Mouse (Mus musculus): ENCODE results near the gene Sbno1. TPM values are rescaled to one million over a fixed set of nuclear protein-coding genes. Genes with fewer than 3 reads are reported as not detected.

Gene Sbno1
- polyA plus RNA-seq, 1 experiment from 2014 or later = 102 TPM

GRCm38 (mm10) chr5:124446301-124446881, 20.6 kb upstream of the Sbno1 start:
- Histone ChIP-seq H3K4me1 (ENCODE audit: control insufficient read depth, insufficient read depth, low read length) (peaks cover 14% of the 10 kb centered on the region), H3K27me3 (ENCODE audit: control insufficient read depth, insufficient read depth, low read length) (no peaks in the 10 kb centered on the region), H3K4me2 (replicated peaks; ENCODE audit: low read depth, low read length) (peak overlapping the region; percentile 68), H3K9ac (ENCODE audit: low read depth, low read length) (peak overlapping the region; percentile 98), H3K9me3 (ENCODE audit: control insufficient read depth, low read length) (no peaks in the 10 kb centered on the region), H3K27ac (ENCODE audit: low read depth, low read length) (peak overlapping the region; percentile 91), H3K4me3 (ENCODE audit: low read length) (peak overlapping the region; percentile 89), H3K36me3 (ENCODE audit: control insufficient read depth, insufficient read depth, low read length) (peaks cover 43% of the 10 kb centered on the region)
- peak; percentile 74 for ATAC-seq (ENCODE audit: low FRiP score, low TSS enrichment)
- 2% methylated on average over 15 of the region's 15 CpGs for WGBS

GRCm38 (mm10) chr5:124445621-124446293, 20.0 kb upstream of the Sbno1 start:
- H3K4me3 ChIP-seq (ENCODE audit: low read length) = peak overlapping the region; percentile 89
- WGBS = under 1% methylated on average over 32 of the region's 77 CpGs
- peak; percentile 66 for ATAC-seq (ENCODE audit: low FRiP score, low TSS enrichment)
- H3K36me3 ChIP-seq (ENCODE audit: control insufficient read depth, insufficient read depth, low read length) = peaks cover 37% of the 10 kb centered on the region
- H3K4me2 ChIP-seq (replicated peaks; ENCODE audit: low read depth, low read length) = peak overlapping the region; percentile 68
- H3K9ac ChIP-seq (ENCODE audit: low read depth, low read length) = peak overlapping the region; percentile 98
- peaks cover 16% of the 10 kb centered on the region for H3K4me1 ChIP-seq (ENCODE audit: control insufficient read depth, insufficient read depth, low read length)
- no peaks in the 10 kb centered on the region for H3K9me3 ChIP-seq (ENCODE audit: control insufficient read depth, low read length)
- H3K27ac ChIP-seq (ENCODE audit: low read depth, low read length) = peak overlapping the region; percentile 91
- no peaks in the 10 kb centered on the region for H3K27me3 ChIP-seq (ENCODE audit: control insufficient read depth, insufficient read depth, low read length)

GRCm38 (mm10) chr5:124444661-124445561, 19.1 kb upstream of the Sbno1 start:
- Histone ChIP-seq H3K27me3 (ENCODE audit: control insufficient read depth, insufficient read depth, low read length) (no peaks in the 10 kb centered on the region), H3K4me3 (ENCODE audit: low read length) (peak overlapping the region; percentile 89), H3K27ac (ENCODE audit: low read depth, low read length) (peak overlapping the region; percentile 74; the same call in 1 of the 2 replicates), H3K36me3 (ENCODE audit: control insufficient read depth, insufficient read depth, low read length) (peaks cover 29% of the 10 kb centered on the region), H3K4me2 (replicated peaks; ENCODE audit: low read depth, low read length) (peak overlapping the region; percentile 68), H3K4me1 (ENCODE audit: control insufficient read depth, insufficient read depth, low read length) (peaks cover 19% of the 10 kb centered on the region), H3K9ac (ENCODE audit: low read depth, low read length) (peak overlapping the region; percentile 98), H3K9me3 (ENCODE audit: control insufficient read depth, low read length) (no peaks in the 10 kb centered on the region)
- ATAC-seq (ENCODE audit: low FRiP score, low TSS enrichment) = peak; percentile 83
- WGBS = 6% methylated on average over 48 of the region's 66 CpGs

GRCm38 (mm10) chr5:124444208-124444607, 18.4 kb upstream of the Sbno1 start:
- H3K4me1 ChIP-seq (ENCODE audit: control insufficient read depth, insufficient read depth, low read length) = peaks cover 20% of the 10 kb centered on the region
- H3K4me3 ChIP-seq (ENCODE audit: low read length) = no peak overlapping the region; the same call in 1 of the 2 replicates
- whole genome bisulfite sequencing = 71% methylated on average over 3 of the region's 3 CpGs
- no peak for ATAC-seq (ENCODE audit: low FRiP score, low TSS enrichment)
- peak overlapping the region; percentile 68; the same call in 1 of the 2 replicates for H3K4me2 ChIP-seq (replicated peaks; ENCODE audit: low read depth, low read length)
- H3K27ac ChIP-seq (ENCODE audit: low read depth, low read length) = no peak overlapping the region
- no peak overlapping the region for H3K9ac ChIP-seq (ENCODE audit: low read depth, low read length)
- H3K9me3 ChIP-seq (ENCODE audit: control insufficient read depth, low read length) = no peaks in the 10 kb centered on the region
- peaks cover 22% of the 10 kb centered on the region for H3K36me3 ChIP-seq (ENCODE audit: control insufficient read depth, insufficient read depth, low read length)
- no peaks in the 10 kb centered on the region for H3K27me3 ChIP-seq (ENCODE audit: control insufficient read depth, insufficient read depth, low read length)

GRCm38 (mm10) chr5:124442628-124443027, 16.8 kb upstream of the Sbno1 start:
- Histone ChIP-seq H3K9me3 (ENCODE audit: control insufficient read depth, low read length) (no peaks in the 10 kb centered on the region), H3K4me1 (ENCODE audit: control insufficient read depth, insufficient read depth, low read length) (peaks cover 23% of the 10 kb centered on the region), H3K4me3 (ENCODE audit: low read length) (no peak overlapping the region), H3K36me3 (ENCODE audit: control insufficient read depth, insufficient read depth, low read length) (peaks cover 7% of the 10 kb centered on the region), H3K9ac (ENCODE audit: low read depth, low read length) (no peak overlapping the region), H3K4me2 (replicated peaks; ENCODE audit: low read depth, low read length) (no peak overlapping the region), H3K27me3 (ENCODE audit: control insufficient read depth, insufficient read depth, low read length) (no peaks in the 10 kb centered on the region), H3K27ac (ENCODE audit: low read depth, low read length) (no peak overlapping the region)
- WGBS = 92% methylated on average over 2 of the region's 2 CpGs
- no peak for ATAC-seq (ENCODE audit: low FRiP score, low TSS enrichment)

- H3K27ac ChIP-seq (ENCODE audit: low read depth, low read length) = peak overlapping the region; percentile 93
- WGBS = under 1% methylated on average over 30 of the region's 30 CpGs
- no peak; the same call in 1 of the 2 replicates for ATAC-seq (ENCODE audit: low FRiP score, low TSS enrichment)
Observed at GRCm38 (mm10) chr5:124440094-124440701, 14.4 kb upstream of the Sbno1 start.

GRCm38 (mm10) chr5:124439447-124440093, 13.8 kb upstream of the Sbno1 start, which contains the start of gene Kmt5a:
Gene Kmt5a, plus strand, starts transcription at chr5:124439930.
- Histone ChIP-seq H3K9me3 (ENCODE audit: control insufficient read depth, low read length) (no peaks in the 10 kb centered on the region), H3K36me3 (ENCODE audit: control insufficient read depth, insufficient read depth, low read length) (no peaks in the 10 kb centered on the region), H3K9ac (ENCODE audit: low read depth, low read length) (peak within 1 kb of the TSS; percentile 75), H3K27ac (ENCODE audit: low read depth, low read length) (peak within 1 kb of the TSS; percentile 93), H3K4me1 (ENCODE audit: control insufficient read depth, insufficient read depth, low read length) (peaks cover 9% of the 10 kb centered on the region; the same call in 1 of the 2 replicates), H3K27me3 (ENCODE audit: control insufficient read depth, insufficient read depth, low read length) (no peaks in the 10 kb centered on the region), H3K4me3 (ENCODE audit: low read length) (peak within 1 kb of the TSS; percentile 74), H3K4me2 (replicated peaks; ENCODE audit: low read depth, low read length) (peak within 1 kb of the TSS; percentile 98)
- peak; percentile 98 for ATAC-seq (ENCODE audit: low FRiP score, low TSS enrichment)
- 1% methylated on average over 34 of the region's 34 CpGs for WGBS

More at GRCm38 (mm10) chr5:124440094-124440701, 14.4 kb upstream of the Sbno1 start:
- H3K4me3 ChIP-seq (ENCODE audit: low read length) = peak overlapping the region; percentile 74
- H3K4me2 ChIP-seq (replicated peaks; ENCODE audit: low read depth, low read length) = peak overlapping the region; percentile 98
- peaks cover 13% of the 10 kb centered on the region; the same call in 1 of the 2 replicates for H3K4me1 ChIP-seq (ENCODE audit: control insufficient read depth, insufficient read depth, low read length)
- peak overlapping the region; percentile 75 for H3K9ac ChIP-seq (ENCODE audit: low read depth, low read length)
- no peaks in the 10 kb centered on the region for H3K27me3 ChIP-seq (ENCODE audit: control insufficient read depth, insufficient read depth, low read length)
- no peaks in the 10 kb centered on the region for H3K36me3 ChIP-seq (ENCODE audit: control insufficient read depth, insufficient read depth, low read length)
- no peaks in the 10 kb centered on the region for H3K9me3 ChIP-seq (ENCODE audit: control insufficient read depth, low read length)

GRCm38 (mm10) chr5:124438746-124439145, 12.9 kb upstream of the Sbno1 start:
- Histone ChIP-seq H3K36me3 (ENCODE audit: control insufficient read depth, insufficient read depth, low read length) (no peaks in the 10 kb centered on the region), H3K4me1 (ENCODE audit: control insufficient read depth, insufficient read depth, low read length) (peaks cover 9% of the 10 kb centered on the region; the same call in 1 of the 2 replicates), H3K9ac (ENCODE audit: low read depth, low read length) (no peak overlapping the region), H3K27ac (ENCODE audit: low read depth, low read length) (no peak overlapping the region; the same call in 1 of the 2 replicates), H3K4me3 (ENCODE audit: low read length) (peak overlapping the region; percentile 74; the same call in 1 of the 2 replicates), H3K27me3 (ENCODE audit: control insufficient read depth, insufficient read depth, low read length) (no peaks in the 10 kb centered on the region), H3K4me2 (replicated peaks; ENCODE audit: low read depth, low read length) (peak overlapping the region; percentile 98), H3K9me3 (ENCODE audit: control insufficient read depth, low read length) (no peaks in the 10 kb centered on the region)
- 69% methylated on average over 5 of the region's 5 CpGs for WGBS
- ATAC-seq (ENCODE audit: low FRiP score, low TSS enrichment) = no peak

Data from kidney, embryonic 14.5 days (tissue).